Mouse (Mus musculus): ENCODE data around the gene Olfr1326-ps1.

Gene Olfr1326-ps1

DNA sequence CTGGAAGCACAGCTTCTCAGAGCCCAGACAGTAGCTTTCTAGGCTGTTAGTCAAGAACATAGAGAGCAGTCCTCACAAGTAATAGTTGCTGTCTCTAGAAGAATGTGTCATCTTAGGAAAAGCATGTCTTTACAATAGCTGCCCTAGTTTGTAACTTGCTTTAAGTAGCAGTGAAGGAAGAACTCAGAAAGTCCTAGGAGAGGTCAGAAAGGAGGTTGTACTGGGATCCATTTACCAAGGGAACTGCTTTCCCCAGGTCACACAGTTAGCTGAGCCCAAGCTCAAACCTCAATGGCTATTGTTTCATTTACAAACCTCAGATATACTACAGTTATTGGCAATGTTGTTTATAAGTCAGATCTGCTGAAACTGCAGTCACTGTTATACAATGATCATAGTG is at the start of gene Olfr1326-ps1:
TSS of gene Olfr1326-ps1 (minus strand) at position 101 of the 400 bp plus-strand sequence.
- DNase-seq (ENCODE audit: low read depth, low spot score), result no peak

DNA sequence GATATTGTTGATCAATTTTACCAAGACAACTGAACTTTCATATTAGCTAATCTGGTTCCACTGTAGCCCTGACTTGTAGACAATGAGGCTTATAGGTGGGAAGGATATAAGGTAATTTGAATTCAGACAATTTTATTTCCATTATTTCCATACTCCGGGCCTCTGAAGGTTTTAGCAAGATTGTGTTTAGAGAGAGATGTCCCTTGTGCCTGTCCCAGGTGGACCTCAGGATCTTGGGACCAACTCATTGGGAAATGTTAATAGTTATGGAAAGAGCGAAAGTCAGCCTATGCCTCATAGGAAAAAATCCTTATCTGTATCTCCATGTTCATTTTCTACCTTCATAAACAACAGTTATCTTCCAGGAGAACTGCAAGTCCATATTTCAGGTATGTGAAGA is 17.7 kb upstream of the Olfr1326-ps1 start, which contains the start of gene Olfr1325:
TSS of gene Olfr1325 (plus strand) at position 301 of the 400 bp plus-strand sequence.
- DNase-seq (ENCODE audit: low read depth, low spot score), result no peak
